Mouse (Mus musculus): Measurements from ENCODE around the gene Large2. TPM values are rescaled to one million over a fixed set of nuclear protein-coding genes. Genes with fewer than 3 reads are reported as not detected.
A peak's percentile ranks its signal among the peaks of the same experiment; 100 is the strongest.

Large2 gene
- 1.6 and 3.4 TPM in 2 replicates for polyA plus RNA-seq (2015; fragmentation: Nextera tagmentation; extraction: Ambion mirVana)

- Histone ChIP-seq H3K36me3 (peaks cover 13% of the 10 kb centered on the region), H3K4me3 (peak within 1 kb of the TSS; percentile 75), H3K4me2 (peak within 1 kb of the TSS; percentile 85), H3K9me3 (replicated peaks) (no peaks in the 10 kb centered on the region), H3K27me3 (peaks cover 40% of the 10 kb centered on the region), H3K4me1 (replicated peaks) (peaks cover 36% of the 10 kb centered on the region), H3K9ac (peak within 1 kb of the TSS; percentile 73), H3K27ac (peak within 1 kb of the TSS; percentile 84)
- no peak for ATAC-seq (replicated peaks; ENCODE audit: insufficient number of reproducible peaks, insufficient read depth, low FRiP score, low read depth)
- 2% methylated on average over 16 of the region's 16 CpGs for WGBS
Measured at GRCm38 (mm10) chr2:92374514-92374913, at the start of gene Large2, which contains the start of gene Pex16. Gene Large2 (minus strand): TSS chr2:92374869. Gene Pex16 (plus strand): TSS chr2:92374676.

- WGBS, result 56% methylated on average over 9 of the region's 9 CpGs
- peaks cover 57% of the 10 kb centered on the region for H3K4me1 ChIP-seq (replicated peaks)
- H3K4me3 ChIP-seq, result no peak overlapping the region
- ATAC-seq (replicated peaks; ENCODE audit: insufficient number of reproducible peaks, insufficient read depth, low FRiP score, low read depth), result peak; percentile 84
- H3K9ac ChIP-seq, result no peak overlapping the region
- H3K9me3 ChIP-seq (replicated peaks), result no peaks in the 10 kb centered on the region
- peaks cover 35% of the 10 kb centered on the region for H3K36me3 ChIP-seq
- H3K27ac ChIP-seq, result peak overlapping the region; percentile 87
- no peak overlapping the region for H3K4me2 ChIP-seq
- no peaks in the 10 kb centered on the region for H3K27me3 ChIP-seq
Measured at GRCm38 (mm10) chr2:92423702-92424461, 49.2 kb upstream of the Large2 start.

- no peaks in the 10 kb centered on the region for H3K9me3 ChIP-seq (replicated peaks)
- WGBS, result 87% methylated on average over 9 of the region's 9 CpGs
- peaks cover 50% of the 10 kb centered on the region for H3K4me1 ChIP-seq (replicated peaks)
- peak overlapping the region; percentile 87 for H3K27ac ChIP-seq
- H3K9ac ChIP-seq, result no peak overlapping the region
- no peak overlapping the region for H3K4me2 ChIP-seq
- no peak overlapping the region for H3K4me3 ChIP-seq
- H3K36me3 ChIP-seq, result peaks cover 40% of the 10 kb centered on the region
- H3K27me3 ChIP-seq, result no peaks in the 10 kb centered on the region
- ATAC-seq (replicated peaks; ENCODE audit: insufficient number of reproducible peaks, insufficient read depth, low FRiP score, low read depth), result no peak
Measured at GRCm38 (mm10) chr2:92423156-92423555, 48.5 kb upstream of the Large2 start.

- Histone ChIP-seq H3K27me3 (no peaks in the 10 kb centered on the region), H3K4me3 (no peak overlapping the region), H3K4me2 (no peak overlapping the region), H3K9me3 (replicated peaks) (no peaks in the 10 kb centered on the region), H3K9ac (no peak overlapping the region), H3K27ac (peak overlapping the region; percentile 87; the same call in 1 of the 2 replicates), H3K36me3 (peaks cover 46% of the 10 kb centered on the region), H3K4me1 (replicated peaks) (peaks cover 44% of the 10 kb centered on the region)
- 65% methylated on average over 10 of the region's 10 CpGs for WGBS
- no peak for ATAC-seq (replicated peaks; ENCODE audit: insufficient number of reproducible peaks, insufficient read depth, low FRiP score, low read depth)
Measured at GRCm38 (mm10) chr2:92422388-92423135, 47.9 kb upstream of the Large2 start.

DNA sequence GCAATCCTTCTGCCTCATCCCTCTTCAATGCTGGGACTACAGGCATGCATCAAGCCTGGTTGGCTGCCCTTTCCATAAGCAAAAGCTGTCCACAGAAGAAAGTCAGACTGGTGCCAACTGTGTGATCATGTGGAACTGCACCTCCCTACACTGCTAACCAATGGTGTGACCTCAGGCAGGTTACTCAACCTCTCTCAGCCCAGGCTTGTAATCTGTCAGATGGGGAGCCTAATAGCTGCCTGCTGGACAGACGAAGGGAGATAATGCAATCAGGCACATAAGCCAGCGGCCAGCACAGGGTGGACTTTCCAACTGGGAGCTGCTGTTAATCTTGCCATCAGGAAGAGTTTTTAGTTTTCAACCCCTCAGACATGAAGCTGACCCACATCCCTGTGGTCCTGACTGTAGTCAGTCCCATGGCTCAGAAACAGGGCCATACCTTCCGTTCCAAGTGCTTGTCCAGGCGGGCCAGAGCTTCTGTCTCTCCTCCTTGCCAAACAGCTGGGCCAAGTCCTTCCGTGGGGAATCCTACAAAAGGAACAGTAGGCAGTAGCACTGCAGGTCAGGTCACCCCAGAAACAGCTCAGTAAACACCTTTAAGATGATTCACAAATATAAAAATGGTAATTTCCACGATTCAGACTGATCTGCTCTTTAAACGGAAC lies 47.2 kb upstream of the Large2 start:
- Histone ChIP-seq H3K4me2 (no peak overlapping the region), H3K36me3 (peaks cover 48% of the 10 kb centered on the region)
- 91% methylated on average over 7 of the region's 7 CpGs for WGBS

GRCm38 (mm10) chr2:92411705-92412104 lies 37.0 kb upstream of the Large2 start:
- Histone ChIP-seq H3K27me3 (no peaks in the 10 kb centered on the region), H3K36me3 (peaks cover 89% of the 10 kb centered on the region), H3K4me2 (no peak overlapping the region), H3K9me3 (replicated peaks) (no peaks in the 10 kb centered on the region), H3K4me3 (no peak overlapping the region), H3K27ac (no peak overlapping the region), H3K4me1 (replicated peaks) (no peaks in the 10 kb centered on the region), H3K9ac (no peak overlapping the region)
- 82% methylated on average over 10 of the region's 10 CpGs for WGBS
- ATAC-seq (replicated peaks; ENCODE audit: insufficient number of reproducible peaks, insufficient read depth, low FRiP score, low read depth), result no peak

More for the DNA sequence above, 47.2 kb upstream of the Large2 start:
- Histone ChIP-seq H3K9me3 (replicated peaks) (no peaks in the 10 kb centered on the region), H3K9ac (no peak overlapping the region), H3K4me1 (replicated peaks) (peaks cover 41% of the 10 kb centered on the region), H3K4me3 (no peak overlapping the region), H3K27me3 (no peaks in the 10 kb centered on the region), H3K27ac (no peak overlapping the region)
- ATAC-seq (replicated peaks; ENCODE audit: insufficient number of reproducible peaks, insufficient read depth, low FRiP score, low read depth), result no peak

DNA sequence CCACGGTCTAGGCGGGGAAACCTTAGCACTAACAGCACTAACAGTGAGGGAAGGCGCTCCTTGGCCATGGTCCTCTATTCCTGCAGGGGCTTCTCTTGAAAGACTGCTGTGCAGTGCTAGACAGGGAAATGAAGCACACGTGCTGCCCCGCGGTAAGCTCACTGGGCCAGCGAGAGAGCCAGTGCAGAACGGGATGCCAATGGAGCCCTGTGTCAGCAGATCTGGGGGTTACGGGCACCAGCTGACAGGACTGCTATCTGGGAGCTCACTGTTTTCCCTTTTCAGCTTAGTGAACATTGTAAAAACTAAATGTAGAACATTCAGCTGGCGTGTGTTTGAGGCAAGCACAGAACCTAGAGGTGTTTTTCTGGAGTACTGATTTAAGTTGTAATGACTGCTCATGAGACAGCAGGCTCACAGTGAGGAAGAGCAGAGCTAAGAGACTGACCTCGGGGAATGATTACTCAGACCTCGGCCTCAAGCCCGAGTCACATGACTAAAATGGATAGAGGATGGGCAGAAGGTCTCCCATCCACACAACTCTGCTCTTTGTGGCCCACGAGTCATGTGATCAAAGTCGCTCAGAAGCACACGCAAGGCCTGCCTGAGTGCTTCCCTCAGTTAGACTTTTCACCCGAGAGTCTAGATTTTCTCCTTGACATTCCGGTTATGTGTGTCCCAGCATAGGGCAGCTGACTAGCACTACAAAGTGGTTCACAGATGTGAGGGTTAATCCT lies 33.8 kb upstream of the Large2 start:
- Histone ChIP-seq H3K4me1 (replicated peaks) (no peaks in the 10 kb centered on the region), H3K9ac (no peak overlapping the region), H3K9me3 (replicated peaks) (no peaks in the 10 kb centered on the region), H3K27me3 (no peaks in the 10 kb centered on the region), H3K36me3 (peaks cover 90% of the 10 kb centered on the region), H3K4me3 (no peak overlapping the region), H3K27ac (no peak overlapping the region), H3K4me2 (no peak overlapping the region)
- ATAC-seq (replicated peaks; ENCODE audit: insufficient number of reproducible peaks, insufficient read depth, low FRiP score, low read depth), result no peak
- 89% methylated on average over 18 of the region's 18 CpGs for WGBS

GRCm38 (mm10) chr2:92405687-92406086 lies 31.0 kb upstream of the Large2 start:
- peaks cover 6% of the 10 kb centered on the region for H3K4me1 ChIP-seq (replicated peaks)
- no peak overlapping the region for H3K4me3 ChIP-seq
- 95% methylated on average over 7 of the region's 7 CpGs for whole genome bisulfite sequencing
- H3K27me3 ChIP-seq, result peaks cover 12% of the 10 kb centered on the region
- peaks cover 62% of the 10 kb centered on the region for H3K36me3 ChIP-seq
- H3K27ac ChIP-seq, result no peak overlapping the region
- no peak for ATAC-seq (replicated peaks; ENCODE audit: insufficient number of reproducible peaks, insufficient read depth, low FRiP score, low read depth)
- H3K4me2 ChIP-seq, result no peak overlapping the region
- no peak overlapping the region for H3K9ac ChIP-seq
- no peaks in the 10 kb centered on the region for H3K9me3 ChIP-seq (replicated peaks)

- WGBS, result 79% methylated on average over 6 of the region's 6 CpGs
- H3K4me3 ChIP-seq, result no peak overlapping the region
- no peak overlapping the region for H3K27ac ChIP-seq
Measured at GRCm38 (mm10) chr2:92404737-92405136, 30.1 kb upstream of the Large2 start.

GRCm38 (mm10) chr2:92403776-92404319 lies 29.2 kb upstream of the Large2 start:
- peaks cover 20% of the 10 kb centered on the region for H3K27me3 ChIP-seq
- peaks cover 48% of the 10 kb centered on the region for H3K36me3 ChIP-seq
- no peak overlapping the region for H3K4me3 ChIP-seq
- H3K9ac ChIP-seq, result no peak overlapping the region
- H3K4me2 ChIP-seq, result no peak overlapping the region
- H3K4me1 ChIP-seq (replicated peaks), result peaks cover 9% of the 10 kb centered on the region
- no peaks in the 10 kb centered on the region for H3K9me3 ChIP-seq (replicated peaks)
- no peak overlapping the region for H3K27ac ChIP-seq
- 92% methylated on average over 5 of the region's 5 CpGs for WGBS
- ATAC-seq (replicated peaks; ENCODE audit: insufficient number of reproducible peaks, insufficient read depth, low FRiP score, low read depth), result no peak

More at GRCm38 (mm10) chr2:92404737-92405136, 30.1 kb upstream of the Large2 start:
- Histone ChIP-seq H3K9me3 (replicated peaks) (no peaks in the 10 kb centered on the region), H3K27me3 (peaks cover 18% of the 10 kb centered on the region), H3K4me2 (no peak overlapping the region), H3K36me3 (peaks cover 57% of the 10 kb centered on the region), H3K9ac (no peak overlapping the region), H3K4me1 (replicated peaks) (peaks cover 9% of the 10 kb centered on the region)
- no peak for ATAC-seq (replicated peaks; ENCODE audit: insufficient number of reproducible peaks, insufficient read depth, low FRiP score, low read depth)

Data from heart, embryonic 15.5 days (tissue).